Mouse (Mus musculus) lung, embryonic 14.5 days (tissue): ENCODE measurements at regions not wholly inside any gene's neighbourhood (a gene's known extent, or its start where the extent isn't known, plus 50 kb on each side); places are given as distances from the start of the nearest gene placed in this dataset.

ENCODE experiments used
- ATAC-seq: fragments of 200-750 bp; cut with Nextera tagmentation; 2 replicates; pipeline ENCODE4 v1.8.0; 2017; ENCODE audit warnings: mild to moderate bottlenecking, moderate TSS enrichment, moderate library complexity; ENCODE audit not compliant: insufficient read depth
- DNase-seq: peaks from one replicate; pipeline ENCODE4 v3.0.0-alpha.2; 2015
- H3K27ac ChIP-seq: fragments of 300-500 bp; sonication (generic); 2 replicates; pipeline ENCODE4 v1.5.1; 2014; ENCODE audit warnings: low read depth, mild to moderate bottlenecking, moderate library complexity
- H3K27me3 ChIP-seq: fragments of 300-500 bp; sonication (generic); 2 replicates; pipeline ENCODE4 v1.6.1; 2014; ENCODE audit warnings: low read length, control low read depth; ENCODE audit not compliant: insufficient read depth
- H3K36me3 ChIP-seq: fragments of 300-500 bp; sonication (generic); 2 replicates; pipeline ENCODE4 v1.6.1; 2014; ENCODE audit warnings: control low read depth; ENCODE audit not compliant: insufficient read depth
- H3K4me1 ChIP-seq: fragments of 300-500 bp; sonication (generic); 2 replicates; pipeline ENCODE4 v1.6.1; 2014; ENCODE audit warnings: antibody characterized with exemption, control low read depth; ENCODE audit not compliant: insufficient read depth
- H3K4me2 ChIP-seq: fragments of 300-500 bp; sonication (generic); 2 replicates; pipeline ENCODE4 v1.6.1; 2014; ENCODE audit warnings: mild to moderate bottlenecking
- H3K4me3 ChIP-seq: fragments of 300-500 bp; sonication (generic); 2 replicates; pipeline ENCODE4 v1.5.1; 2014; ENCODE audit warnings: low read depth, low read length
- H3K9ac ChIP-seq: fragments of 300-500 bp; sonication (generic); 2 replicates; pipeline ENCODE4 v1.6.1; 2014
- H3K9me3 ChIP-seq: fragments of 300-500 bp; sonication (generic); 2 replicates; pipeline ENCODE4 v1.6.1; 2016; ENCODE audit warnings: low read depth, low read length, control low read depth
- CTCF ChIP-seq: IDR thresholded peaks from 2 replicates; pipeline ENCODE4 v1.5.1; 2016; ENCODE audit warnings: antibody characterized with exemption, low read depth
- WGBS: fragments of 180-500 bp; shearing (Covaris S2); extraction: QIAGEN DNeasy Blood & Tissue Kit; methylation state at CpG from one replicate; pipeline ENCODE4 v1.1.7; 2014; 5-methylcytosine and 5-hydroxymethylcytosine counted together

DNA sequence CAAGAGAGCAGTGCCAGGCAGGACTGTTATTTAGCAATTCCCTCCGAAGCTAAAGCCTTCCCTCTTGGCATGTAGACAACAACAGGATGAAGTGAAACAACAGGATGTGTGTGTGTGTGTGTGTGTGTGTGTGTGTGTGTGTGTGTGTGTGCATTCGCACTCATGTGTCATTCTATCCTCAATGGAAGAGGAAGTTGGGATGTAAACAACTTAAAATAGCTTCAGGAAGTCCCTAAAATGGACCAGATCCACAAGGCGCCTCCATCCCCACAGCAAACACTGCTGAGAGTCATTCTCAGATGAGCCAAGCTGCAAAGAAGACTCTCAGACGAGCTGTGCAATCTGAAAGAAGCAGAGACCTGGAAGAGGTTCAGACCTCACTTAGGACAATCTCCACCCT lies 114.4 kb upstream of the Dock1 start:
- Histone ChIP-seq H3K27me3 (no peaks in the 10 kb centered on the region), H3K9me3 (no peaks in the 10 kb centered on the region), H3K27ac (0 out of 2 replicates have a peak overlapping the region, but pooled peaks have one; percentile 46), H3K36me3 (no peaks in the 10 kb centered on the region), H3K4me3 (no peak overlapping the region), H3K4me2 (no peak overlapping the region), H3K4me1 (0 out of 2 replicates have a peak, but pooled peaks cover 3% of the 10 kb centered on the region), H3K9ac (no peak overlapping the region)
- DNase-seq, result peak; percentile 72
- WGBS, result 48% methylated on average over 4 of the region's 4 CpGs
- TF ChIP-seq CTCF, result no peak
- peak; percentile 54; the same call in 1 of the 2 replicates for ATAC-seq

- ATAC-seq (0 out of 2 replicates have a peak, but pooled peaks have one; percentile 21), DNase-seq (peak; percentile 85)
Measured at GRCm38 (mm10) chr7:134566322-134566721, 104.1 kb upstream of the Dock1 start.

GRCm38 (mm10) chr7:134569247-134569646 lies 101.2 kb upstream of the Dock1 start:
- Histone ChIP-seq H3K27ac (no peak overlapping the region), H3K4me2 (no peak overlapping the region), H3K4me3 (no peak overlapping the region), H3K27me3 (no peaks in the 10 kb centered on the region), H3K36me3 (no peaks in the 10 kb centered on the region), H3K4me1 (no peaks in the 10 kb centered on the region), H3K9ac (no peak overlapping the region), H3K9me3 (no peaks in the 10 kb centered on the region)
- WGBS, result 59% methylated on average over 3 of the region's 3 CpGs
- peak; percentile 34 for DNase-seq
- ATAC-seq, result no peak
- no peak for TF ChIP-seq CTCF

More at GRCm38 (mm10) chr7:134566322-134566721, 104.1 kb upstream of the Dock1 start:
- H3K27me3 ChIP-seq, result no peaks in the 10 kb centered on the region
- TF ChIP-seq CTCF, result peak; percentile 82
- H3K4me1 ChIP-seq, result no peaks in the 10 kb centered on the region
- H3K27ac ChIP-seq, result no peak overlapping the region
- H3K36me3 ChIP-seq, result no peaks in the 10 kb centered on the region
- 77% methylated on average over 5 of the region's 5 CpGs for WGBS
- H3K4me3 ChIP-seq, result no peak overlapping the region
- no peaks in the 10 kb centered on the region for H3K9me3 ChIP-seq
- H3K9ac ChIP-seq, result no peak overlapping the region
- no peak overlapping the region for H3K4me2 ChIP-seq

GRCm38 (mm10) chr7:134570176-134570810 lies 100.2 kb upstream of the Dock1 start:
- no peak overlapping the region for H3K27ac ChIP-seq

GRCm38 (mm10) chr7:134581746-134582145 lies 88.7 kb upstream of the Dock1 start:
- DNase-seq (no peak), ATAC-seq (no peak)
- Histone ChIP-seq H3K27ac (no peak overlapping the region), H3K36me3 (no peaks in the 10 kb centered on the region), H3K4me1 (no peaks in the 10 kb centered on the region), H3K9me3 (no peaks in the 10 kb centered on the region), H3K27me3 (no peaks in the 10 kb centered on the region), H3K4me2 (no peak overlapping the region), H3K4me3 (no peak overlapping the region), H3K9ac (no peak overlapping the region)
- TF ChIP-seq CTCF, result no peak

More at GRCm38 (mm10) chr7:134570176-134570810, 100.2 kb upstream of the Dock1 start:
- 66% methylated on average over 5 of the region's 5 CpGs for WGBS
- no peak for TF ChIP-seq CTCF
- no peaks in the 10 kb centered on the region for H3K4me1 ChIP-seq
- ATAC-seq (no peak; the same call in 1 of the 2 replicates), DNase-seq (peak; percentile 28)
- H3K27me3 ChIP-seq, result no peaks in the 10 kb centered on the region
- H3K4me2 ChIP-seq, result no peak overlapping the region
- H3K9ac ChIP-seq, result no peak overlapping the region
- no peak overlapping the region for H3K4me3 ChIP-seq
- no peaks in the 10 kb centered on the region for H3K36me3 ChIP-seq
- H3K9me3 ChIP-seq, result no peaks in the 10 kb centered on the region

- no peaks in the 10 kb centered on the region for H3K27me3 ChIP-seq
Measured at GRCm38 (mm10) chr7:134585478-134585877, 85.0 kb upstream of the Dock1 start.

GRCm38 (mm10) chr7:134586990-134587389 lies 83.5 kb upstream of the Dock1 start:
- no peak overlapping the region for H3K27ac ChIP-seq
- 84% methylated on average over 6 of the region's 6 CpGs for WGBS
- ATAC-seq, result no peak
- H3K9me3 ChIP-seq, result no peaks in the 10 kb centered on the region
- H3K4me1 ChIP-seq, result no peaks in the 10 kb centered on the region
- H3K4me2 ChIP-seq, result no peak overlapping the region
- DNase-seq, result no peak
- TF ChIP-seq CTCF, result no peak
- no peak overlapping the region for H3K4me3 ChIP-seq
- no peaks in the 10 kb centered on the region for H3K36me3 ChIP-seq
- no peaks in the 10 kb centered on the region for H3K27me3 ChIP-seq
- no peak overlapping the region for H3K9ac ChIP-seq

More at GRCm38 (mm10) chr7:134585478-134585877, 85.0 kb upstream of the Dock1 start:
- H3K9ac ChIP-seq, result no peak overlapping the region
- TF ChIP-seq CTCF, result no peak
- DNase-seq (no peak), ATAC-seq (no peak)
- no peaks in the 10 kb centered on the region for H3K36me3 ChIP-seq
- H3K4me3 ChIP-seq, result no peak overlapping the region
- H3K9me3 ChIP-seq, result no peaks in the 10 kb centered on the region
- no peaks in the 10 kb centered on the region for H3K4me1 ChIP-seq
- H3K27ac ChIP-seq, result no peak overlapping the region
- no peak overlapping the region for H3K4me2 ChIP-seq
- 71% methylated on average over 5 of the region's 5 CpGs for WGBS
